Mouse (Mus musculus): ENCODE results near the gene Reep3.

Gene Reep3

GRCm38 (mm10) chr10:67053475-67053874 lies 43.3 kb downstream of the Reep3 start:
- DNase-seq (ENCODE audit: extremely low spot score) = no peak

DNA sequence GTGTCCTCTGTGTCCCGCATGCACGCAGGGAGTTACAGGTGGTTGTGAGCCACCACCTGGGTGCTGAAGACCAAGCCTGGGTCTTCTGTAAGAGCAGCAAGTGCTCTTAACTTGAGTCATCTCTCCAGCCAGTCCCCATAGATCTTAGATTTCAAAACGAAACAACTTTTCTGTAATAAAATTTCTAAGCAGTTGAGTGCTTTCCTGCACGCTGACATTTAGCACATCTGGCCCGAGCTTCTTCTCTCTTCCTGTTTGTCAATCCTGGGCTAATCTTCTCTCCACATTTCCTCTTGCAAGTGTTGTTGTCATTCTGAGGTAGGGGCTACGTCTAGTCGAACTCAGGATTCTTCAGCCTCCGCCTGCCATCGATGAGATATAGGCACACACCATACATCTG lies 44.3 kb downstream of the Reep3 start:
- DNase-seq (ENCODE audit: extremely low spot score) = no peak

DNA sequence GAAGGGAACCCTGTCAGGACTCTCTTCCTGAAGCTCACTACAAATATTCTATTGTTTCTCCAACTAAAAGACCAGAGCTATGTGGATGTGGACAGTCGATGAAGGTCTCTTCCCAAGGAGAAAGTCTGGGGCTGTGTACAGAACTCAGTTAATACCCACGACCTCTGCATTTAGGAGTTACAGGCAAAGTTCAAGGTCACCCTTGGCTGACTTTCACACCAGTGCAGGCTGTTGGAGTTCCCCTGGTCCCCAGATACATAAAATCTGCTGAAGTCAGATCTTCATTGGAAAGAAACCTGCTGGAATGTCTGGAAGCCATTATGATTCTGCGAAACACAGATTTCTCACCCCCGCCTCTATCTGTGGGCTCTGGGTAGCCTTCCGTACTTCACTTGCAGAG lies 45.3 kb downstream of the Reep3 start:
- DNase-seq (ENCODE audit: extremely low spot score) = no peak

DNA sequence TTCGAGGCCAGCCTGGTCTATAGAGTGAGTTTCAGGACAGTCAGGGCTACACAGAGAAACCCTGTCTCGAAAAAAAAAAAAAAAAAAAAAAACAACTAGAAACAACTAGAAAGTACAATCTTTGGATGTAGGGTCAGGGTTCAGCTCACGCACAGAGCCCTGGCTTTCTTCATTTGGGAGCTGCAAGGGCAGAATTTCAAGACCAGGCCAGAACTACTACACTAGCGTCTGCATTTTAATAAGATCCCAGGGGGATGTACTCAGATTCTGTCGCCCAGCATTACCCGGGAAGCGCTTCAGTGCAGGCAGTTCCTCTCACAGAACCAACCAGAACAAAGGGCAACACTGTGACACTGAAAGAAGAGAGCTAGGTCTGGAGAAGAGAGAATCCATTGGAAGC lies 46.0 kb downstream of the Reep3 start:
- DNase-seq (ENCODE audit: extremely low spot score) = no peak

GRCm38 (mm10) chr10:67049621-67050020 lies 47.1 kb downstream of the Reep3 start:
- no peak for DNase-seq (ENCODE audit: extremely low spot score)

DNA sequence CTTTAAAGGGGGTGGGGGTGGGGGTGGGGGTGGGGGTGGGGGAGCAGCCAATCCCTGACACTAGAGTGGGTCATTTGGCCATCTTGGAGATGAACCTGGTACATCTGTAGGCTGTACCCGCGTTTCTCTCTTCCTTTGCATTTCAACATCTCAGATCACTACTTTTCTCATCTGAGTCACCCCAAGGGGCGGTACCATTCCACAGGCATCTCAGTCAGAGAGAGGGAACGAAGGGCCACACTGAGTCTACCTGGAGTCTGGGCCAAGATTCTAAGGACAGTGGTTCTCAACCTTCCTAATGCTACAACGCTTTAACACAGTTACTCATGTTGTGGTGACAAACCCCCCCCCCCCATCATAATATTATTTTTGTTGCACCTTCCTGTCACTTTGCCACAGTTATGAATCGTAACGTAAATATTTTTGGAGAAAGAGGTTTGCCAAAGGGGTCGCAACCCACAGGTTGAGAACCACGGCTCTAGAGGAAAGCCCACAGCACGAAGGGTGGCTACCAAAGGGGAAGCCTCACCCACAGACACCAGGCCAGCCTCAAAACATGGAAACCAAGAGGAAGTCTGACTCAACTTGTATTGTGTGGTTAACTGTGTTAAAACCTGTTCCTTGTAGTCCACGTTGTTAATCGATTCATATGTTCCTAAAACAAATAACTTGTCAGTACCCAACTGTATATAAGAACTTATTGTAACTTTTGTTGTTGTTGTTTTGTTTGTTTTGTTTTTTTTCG lies 47.7 kb downstream of the Reep3 start:
- no peak for DNase-seq (ENCODE audit: extremely low spot score)

- no peak for DNase-seq (ENCODE audit: extremely low spot score)
Measured at GRCm38 (mm10) chr10:67047712-67048645, 48.8 kb downstream of the Reep3 start.

DNA sequence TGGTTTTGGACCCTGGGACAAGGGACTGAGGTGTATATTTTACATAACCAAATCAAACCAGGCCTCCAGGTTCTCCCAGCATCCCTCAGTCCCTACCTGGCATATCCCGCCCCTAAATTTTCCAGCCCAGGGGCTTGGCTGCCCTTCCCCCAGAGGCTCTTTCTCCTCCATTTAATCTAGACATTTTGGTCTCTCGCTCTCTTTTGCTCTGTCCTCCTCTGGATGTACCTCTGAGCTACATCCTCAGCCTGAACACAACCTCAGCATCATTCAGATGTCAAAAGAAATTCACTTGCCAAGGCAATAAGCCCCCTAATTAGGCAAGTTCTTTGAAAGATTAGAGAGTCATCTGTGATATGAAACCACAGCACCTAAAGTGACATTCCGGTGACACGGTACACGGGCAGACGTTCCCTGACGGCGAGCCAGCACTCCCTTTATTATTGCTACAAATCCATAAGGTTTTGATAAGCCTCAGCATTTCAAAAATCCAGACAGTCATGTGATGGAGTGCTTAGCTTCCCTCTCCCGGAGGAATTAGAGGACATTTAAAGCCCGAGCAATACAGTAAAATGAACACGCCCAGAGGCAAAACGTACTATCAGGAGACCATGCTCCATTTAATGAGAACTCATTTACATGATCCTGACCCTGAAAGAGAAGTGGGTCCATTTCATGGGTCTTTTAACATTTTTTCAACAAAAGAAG lies 51.4 kb downstream of the Reep3 start:
- DNase-seq (ENCODE audit: extremely low spot score) = no peak

GRCm38 (mm10) chr10:67044346-67044745 lies 52.4 kb downstream of the Reep3 start:
- no peak for DNase-seq (ENCODE audit: extremely low spot score)

GRCm38 (mm10) chr10:67043236-67043635 lies 53.5 kb downstream of the Reep3 start:
- DNase-seq (ENCODE audit: extremely low spot score) = no peak

DNA sequence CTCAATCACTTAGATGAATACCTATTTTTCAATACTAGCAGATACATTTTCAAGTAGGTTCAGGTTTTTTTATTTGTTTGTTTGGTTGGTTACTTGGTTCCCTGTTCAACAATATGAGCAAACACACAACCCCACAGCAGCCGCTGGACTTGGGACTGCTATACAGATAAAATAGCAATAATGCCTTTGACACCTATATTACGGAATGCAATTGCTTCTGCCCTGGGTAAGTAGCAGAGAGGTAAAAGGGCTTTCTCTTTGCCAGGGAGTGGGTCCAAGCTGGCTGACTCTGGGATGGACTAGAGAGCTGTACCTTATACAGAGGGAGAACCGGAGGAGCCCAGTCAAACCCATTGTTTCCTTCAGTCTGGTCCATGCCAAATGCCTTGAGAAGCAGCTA lies 56.3 kb downstream of the Reep3 start:
- no peak for DNase-seq (ENCODE audit: extremely low spot score)

- DNase-seq (ENCODE audit: extremely low spot score) = no peak
Measured at GRCm38 (mm10) chr10:67039001-67039400, 57.7 kb downstream of the Reep3 start.

DNA sequence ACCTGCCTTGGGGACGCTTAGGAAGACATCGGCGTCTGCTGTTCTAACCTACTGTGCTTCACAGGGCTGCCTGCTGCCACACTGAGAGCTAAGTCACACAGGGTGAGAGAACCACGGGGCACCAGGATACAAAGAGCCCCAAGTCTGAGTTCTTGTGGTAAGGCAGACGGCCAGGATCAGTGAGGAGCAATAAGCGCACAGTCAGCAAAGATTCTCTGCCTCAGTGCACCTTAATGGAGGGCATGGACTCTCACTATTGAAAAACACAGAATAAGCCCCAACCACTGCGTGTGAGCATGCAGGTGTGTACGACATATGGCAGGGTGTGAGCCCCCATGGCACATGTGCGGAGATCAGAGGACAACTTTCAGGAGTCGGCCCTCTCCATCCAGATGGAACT lies 60.2 kb downstream of the Reep3 start:
- DNase-seq (ENCODE audit: extremely low spot score) = no peak

GRCm38 (mm10) chr10:67036141-67036540 lies 60.6 kb downstream of the Reep3 start:
- no peak for DNase-seq (ENCODE audit: extremely low spot score)

GRCm38 (mm10) chr10:67031186-67031585 lies 65.6 kb downstream of the Reep3 start:
- DNase-seq (ENCODE audit: extremely low spot score) = no peak

DNA sequence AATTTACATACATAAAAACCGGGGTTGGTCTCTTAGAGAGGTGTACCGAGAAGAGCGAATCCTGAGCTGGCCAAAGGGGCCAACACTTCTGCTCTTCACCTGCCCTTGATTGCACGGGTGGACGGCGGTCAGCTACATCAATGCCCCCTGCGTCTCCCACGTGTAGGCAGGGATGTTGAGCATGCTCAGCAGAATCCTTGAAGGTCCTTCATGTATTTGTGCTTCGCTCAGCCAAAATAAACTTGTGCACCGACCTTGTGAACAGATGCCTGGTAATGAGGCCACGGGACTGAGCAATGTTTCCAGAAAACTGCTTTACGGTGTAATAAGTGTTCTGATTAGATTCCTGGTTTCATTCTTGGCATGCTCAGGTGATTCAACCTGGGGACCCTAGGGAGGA lies 67.4 kb downstream of the Reep3 start:
- DNase-seq (ENCODE audit: extremely low spot score) = no peak

DNA sequence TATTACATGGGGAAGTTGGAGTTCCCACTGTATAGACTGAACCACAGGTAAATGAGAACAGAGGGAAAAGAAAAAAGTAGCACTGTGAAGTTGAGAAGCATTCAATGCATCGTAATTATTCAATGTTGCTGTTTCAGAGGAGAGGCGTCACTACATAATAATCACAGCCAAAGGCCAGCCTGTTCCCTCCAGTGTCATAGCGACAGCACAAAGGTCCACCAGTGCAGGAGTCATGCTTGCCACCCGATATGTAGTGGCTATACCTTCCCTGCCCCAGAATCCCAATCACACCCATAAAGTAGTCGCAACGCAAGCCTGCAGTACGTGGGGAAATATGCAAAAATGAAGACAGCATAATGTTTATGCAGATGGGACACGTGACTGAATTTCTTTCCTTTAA lies 70.4 kb downstream of the Reep3 start:
- DNase-seq (ENCODE audit: extremely low spot score) = no peak

DNA sequence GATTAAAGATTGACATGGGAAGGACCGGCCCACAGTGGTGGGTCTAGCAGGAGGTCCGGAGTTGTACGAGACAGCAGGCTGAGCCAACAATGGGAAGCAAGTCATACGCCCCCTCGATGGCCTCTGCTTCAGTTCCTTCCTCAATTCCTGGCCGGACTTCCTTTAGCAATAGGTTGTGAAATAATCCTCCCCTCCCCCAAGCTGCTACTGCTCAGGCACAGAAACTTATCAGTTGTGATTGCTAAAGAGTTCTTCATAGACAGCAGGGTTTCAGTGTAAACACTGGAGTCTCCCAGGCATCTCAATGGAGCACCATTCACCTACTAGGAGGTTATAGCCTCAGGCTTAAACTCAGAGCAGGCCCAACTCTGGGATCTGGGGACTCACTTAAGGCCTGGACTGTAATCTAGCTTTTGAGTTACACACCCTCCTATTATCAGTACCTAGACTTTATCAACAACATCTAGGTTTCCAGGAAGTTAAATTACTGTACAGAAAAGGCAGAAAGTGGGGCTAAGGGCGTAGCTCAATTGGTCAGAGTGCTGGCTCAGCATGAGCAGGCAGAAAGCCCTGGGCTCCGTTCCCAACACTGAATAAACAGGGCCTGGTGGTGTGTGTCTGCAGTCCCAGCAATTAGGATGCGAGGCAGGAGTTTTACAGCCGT lies 71.0 kb downstream of the Reep3 start:
- no peak for DNase-seq (ENCODE audit: extremely low spot score)

- no peak for DNase-seq (ENCODE audit: extremely low spot score)
Measured at GRCm38 (mm10) chr10:67024391-67024790, 72.4 kb downstream of the Reep3 start.

DNA sequence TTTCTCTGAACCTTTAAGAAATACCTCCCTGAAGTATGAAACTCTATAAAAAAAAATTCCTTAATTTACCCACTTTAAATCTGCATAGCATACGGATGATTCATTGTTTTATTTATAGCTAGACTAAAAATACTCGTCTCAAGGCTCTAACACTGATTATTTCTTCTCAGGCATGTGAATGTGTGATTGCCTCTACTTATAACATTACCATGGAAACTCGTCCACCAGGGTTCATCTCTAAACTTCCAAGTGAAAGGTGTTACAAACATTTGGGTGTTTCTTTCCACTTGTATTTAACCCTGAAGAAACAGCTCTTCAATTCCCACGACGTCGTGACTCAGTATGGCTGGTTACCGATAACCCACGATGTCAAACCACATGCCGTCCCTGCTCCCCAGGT lies 73.7 kb downstream of the Reep3 start:
- DNase-seq (ENCODE audit: extremely low spot score) = no peak

- DNase-seq (ENCODE audit: extremely low spot score) = no peak
Measured at GRCm38 (mm10) chr10:67021494-67021893, 75.3 kb downstream of the Reep3 start.

DNA sequence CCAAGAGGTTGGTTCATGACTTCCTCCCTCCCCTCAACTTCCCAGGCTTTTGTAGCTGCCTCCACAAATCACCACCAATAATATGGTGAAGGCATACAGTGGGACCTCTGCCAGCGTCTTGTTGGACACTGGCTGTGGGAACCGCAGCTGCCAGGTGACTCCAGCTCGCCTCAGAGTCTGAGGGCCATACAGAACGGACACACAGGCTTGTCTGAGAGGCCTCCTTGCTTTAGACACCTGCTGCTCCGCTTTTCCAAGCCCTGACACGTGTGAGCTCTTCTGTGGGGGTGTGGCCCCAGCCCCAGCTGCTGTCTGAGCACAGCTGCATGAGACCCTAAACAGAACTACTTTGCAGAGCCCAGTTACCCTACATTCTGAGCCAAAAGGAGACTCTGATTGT lies 77.9 kb downstream of the Reep3 start:
- DNase-seq (ENCODE audit: extremely low spot score) = no peak

All from embryo, embryonic 9.5 days (tissue).